Mouse (Mus musculus): ENCODE results near the gene Gm13757.
"Not testable (repeated sequence)": the region's sequence is repeated elsewhere in the genome, so short reads cannot be mapped to it uniquely, and the experiment has no call there.

Gene Gm13757

GRCm38 (mm10) chr2:88449031-88449430 lies at the start of gene Gm13757:
Gm13757 (minus strand) TSS chr2:88449131.
- DNase-seq (ENCODE audit: low read depth, low spot score), result no peak

DNA sequence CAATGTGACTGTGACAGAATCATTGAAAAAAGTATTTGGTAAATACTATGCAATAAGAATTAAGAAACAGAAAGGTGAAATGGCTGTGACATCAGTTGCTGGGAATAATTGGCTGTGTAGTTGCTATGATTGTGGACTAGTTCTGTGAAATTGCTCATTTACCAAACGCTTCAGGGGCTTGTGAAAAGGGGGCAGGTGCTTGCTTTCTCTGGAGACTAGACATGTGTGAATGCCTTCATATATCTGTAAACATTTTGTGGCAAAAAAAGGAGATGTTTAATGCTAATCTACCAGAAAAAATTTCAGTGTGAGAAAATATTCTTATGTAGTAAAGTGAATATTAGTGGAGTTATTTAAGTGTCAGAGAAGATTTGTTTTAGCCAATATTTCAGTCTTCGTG lies 44.1 kb upstream of the Gm13757 start, which contains the start of gene Olfr1185-ps1:
Gene Olfr1185-ps1 (plus strand): TSS at position 301 of the 400 bp plus-strand sequence.
- DNase-seq (ENCODE audit: low read depth, low spot score), result no peak

- DNase-seq (ENCODE audit: low read depth, low spot score), result no peak
These were observed 34.4 kb upstream of the Gm13757 start, which contains the start of gene Olfr1184 for GRCm38 (mm10) chr2:88483298-88483697. Olfr1184 (plus strand) TSS chr2:88483598.

DNA sequence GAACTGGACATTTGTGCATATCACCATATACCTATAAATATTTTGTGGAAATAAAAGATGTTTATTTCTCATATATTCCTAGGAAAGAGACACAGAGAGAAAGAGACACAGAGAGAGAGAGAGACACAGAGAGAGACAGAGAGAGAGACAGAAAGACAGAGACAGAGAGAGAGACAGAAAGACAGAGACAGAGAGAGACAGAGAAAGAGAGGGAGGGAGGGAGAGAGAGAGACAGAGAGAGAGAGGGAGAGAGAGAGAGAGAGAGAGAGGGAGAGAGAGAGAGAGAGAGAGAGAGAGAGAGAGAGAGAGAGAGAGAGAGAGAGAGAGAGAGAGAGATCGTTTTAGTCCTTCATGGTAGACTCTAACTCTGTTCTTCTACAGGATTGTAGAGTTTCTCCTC lies 5.6 kb upstream of the Gm13757 start, which contains the start of gene Olfr1183:
Gene Olfr1183 (plus strand): TSS at position 301 of the 400 bp plus-strand sequence.
- not testable (repeated sequence) for DNase-seq (ENCODE audit: low read depth, low spot score)

GRCm38 (mm10) chr2:88426071-88426470 lies 22.9 kb downstream of the Gm13757 start, which contains the start of gene Olfr1181:
Olfr1181 (minus strand) TSS chr2:88426171.
- no peak for DNase-seq (ENCODE audit: low read depth, low spot score)

GRCm38 (mm10) chr2:88419051-88419450 lies 29.9 kb downstream of the Gm13757 start, which contains the start of gene Olfr1180:
Olfr1180 (minus strand) TSS chr2:88419151.
- DNase-seq (ENCODE audit: low read depth, low spot score), result no peak

- DNase-seq (ENCODE audit: low read depth, low spot score), result no peak
These were observed 42.6 kb downstream of the Gm13757 start, which contains the start of gene Olfr1179 for GRCm38 (mm10) chr2:88406353-88406752. Olfr1179 (minus strand) TSS chr2:88406453.

All from embryo, embryonic 11.5 days (tissue).